Mouse (Mus musculus) megakaryocyte, embryonic 14.5 days (primary cell): ENCODE measurements around the gene Bnipl.

Source experiments
- FLI1 ChIP-seq: IDR thresholded peaks from 2 replicates; pipeline ENCODE4 v1.6.1; 2012; ENCODE audit warnings: low read length, inconsistent platforms, mixed read lengths
- GATA1 ChIP-seq: IDR thresholded peaks from 3 replicates; pipeline ENCODE4 v1.6.1; 2012; ENCODE audit warnings: mixed read lengths, low read length, inconsistent platforms, borderline replicate concordance

GRCm38 (mm10) chr3:95274453-95274852 lies 23.5 kb upstream of the Bnipl start:
- TF ChIP-seq GATA1 (no peak), FLI1 (no peak)
